Mouse (Mus musculus): ENCODE results near the gene Slc27a1. TPM values are rescaled to one million over a fixed set of nuclear protein-coding genes. Genes with fewer than 3 reads are reported as not detected.
"Not testable (repeated sequence)": the region's sequence is repeated elsewhere in the genome, so short reads cannot be mapped to it uniquely, and the experiment has no call there.

Gene Slc27a1
- total RNA-seq (2021) = 10 to 100 TPM; 62.6 to 62.9 TPM
- long read RNA-seq, experiment 1, partial matches to known transcripts = 12 of 30 reads
- long read RNA-seq, experiment 1, other reads (novel, unspliced or antisense) = 12 of 30 reads
- long read RNA-seq, experiment 2, transcript Slc27a1-207 (13 exons, 2,730 nt) = major isoform, 8 of 72 reads
- long read RNA-seq, experiment 2, partial matches to known transcripts = 14 of 72 reads
- long read RNA-seq, experiment 2, other reads (novel, unspliced or antisense) = 47 of 72 reads

GRCm38 (mm10) chr8:71568387-71568937 is at the start of gene Slc27a1:
TSS of gene Slc27a1 (plus strand) at chr8:71568882.
- peak; percentile 79 for DNase-seq

- not testable (repeated sequence) for DNase-seq
Measured at GRCm38 (mm10) chr8:71519037-71519825, 49.5 kb upstream of the Slc27a1 start.

GRCm38 (mm10) chr8:71521634-71522033 is 47.0 kb upstream of the Slc27a1 start:
- peak; percentile 90 for DNase-seq

GRCm38 (mm10) chr8:71525226-71526050 is 43.2 kb upstream of the Slc27a1 start, which contains the start of gene Ccdc194:
TSS of gene Ccdc194 (minus strand) at chr8:71525711.
- no peak for DNase-seq

GRCm38 (mm10) chr8:71526272-71526671 is 42.4 kb upstream of the Slc27a1 start:
- DNase-seq = no peak

- no peak for DNase-seq
Measured at GRCm38 (mm10) chr8:71527162-71527870, 41.4 kb upstream of the Slc27a1 start.

- no peak for DNase-seq
Measured at GRCm38 (mm10) chr8:71528362-71529073, 40.2 kb upstream of the Slc27a1 start.

GRCm38 (mm10) chr8:71530735-71531467 is 37.8 kb upstream of the Slc27a1 start:
- not testable (repeated sequence) for DNase-seq

GRCm38 (mm10) chr8:71534263-71534810 is 34.3 kb upstream of the Slc27a1 start:
- no peak for DNase-seq

- DNase-seq = no peak
Measured at GRCm38 (mm10) chr8:71535663-71536062, 33.0 kb upstream of the Slc27a1 start.

- peak; percentile 81 for DNase-seq
Measured at GRCm38 (mm10) chr8:71537028-71537867, 31.4 kb upstream of the Slc27a1 start, which contains the start of gene Bst2. TSS of gene Bst2 (minus strand) at chr8:71537456.

- DNase-seq = peak; percentile 97
Measured at GRCm38 (mm10) chr8:71542632-71543343, 25.9 kb upstream of the Slc27a1 start, which contains the start of gene Mvb12a. TSS of gene Mvb12a (plus strand) at chr8:71542922.

GRCm38 (mm10) chr8:71543755-71544154 is 24.9 kb upstream of the Slc27a1 start:
- no peak for DNase-seq

- DNase-seq = no peak
Measured at GRCm38 (mm10) chr8:71545053-71545452, 23.6 kb upstream of the Slc27a1 start.

GRCm38 (mm10) chr8:71547590-71547989 is 21.1 kb upstream of the Slc27a1 start:
- DNase-seq = no peak

GRCm38 (mm10) chr8:71550754-71551153 is 17.9 kb upstream of the Slc27a1 start:
- DNase-seq = no peak

GRCm38 (mm10) chr8:71552770-71553169 is 15.9 kb upstream of the Slc27a1 start:
- DNase-seq = no peak

- DNase-seq = no peak
Measured at GRCm38 (mm10) chr8:71554001-71554400, 14.7 kb upstream of the Slc27a1 start.

Measured in gastrocnemius, postnatal 25 days (tissue).